Mouse (Mus musculus) embryonic facial prominence, embryonic 11.5 days (tissue): ENCODE measurements around the gene Shank2. TPM values are rescaled to one million over a fixed set of nuclear protein-coding genes. Genes with fewer than 3 reads are reported as not detected.

Experiments used
- ATAC-seq: fragments of 200-750 bp; cut with Nextera tagmentation; replicated peaks from 2 replicates; pipeline ENCODE4 v1.8.0; 2017; ENCODE audit warnings: low read depth; ENCODE audit not compliant: insufficient number of reproducible peaks, low FRiP score, low TSS enrichment
- DNase-seq: peaks from one replicate; pipeline ENCODE4 v3.0.0-alpha.2; 2015; ENCODE audit warnings: low spot score
- H3K27ac ChIP-seq: fragments of 300-500 bp; sonication (generic); replicated peaks from 2 replicates; pipeline ENCODE4 v1.5.1; 2014; ENCODE audit warnings: mild to moderate bottlenecking, low read depth, low read length, control low read depth
- H3K27me3 ChIP-seq: fragments of 300-500 bp; sonication (generic); 2 replicates; pipeline ENCODE4 v1.6.1; 2014; ENCODE audit warnings: mild to moderate bottlenecking, low read length, moderate library complexity, mixed read lengths; ENCODE audit not compliant: control insufficient read depth, insufficient read depth
- H3K36me3 ChIP-seq: fragments of 300-500 bp; sonication (generic); replicated peaks from 2 replicates; pipeline ENCODE4 v1.6.1; 2014; ENCODE audit warnings: low read depth, mild to moderate bottlenecking, low read length, moderate library complexity, mixed read lengths; ENCODE audit not compliant: control insufficient read depth, insufficient read depth
- H3K4me1 ChIP-seq: fragments of 300-500 bp; sonication (generic); 2 replicates; pipeline ENCODE4 v1.6.1; 2014; ENCODE audit warnings: low read length, mixed read lengths; ENCODE audit not compliant: control insufficient read depth, insufficient read depth
- H3K4me2 ChIP-seq: fragments of 300-500 bp; sonication (generic); 2 replicates; pipeline ENCODE4 v1.6.1; 2014; ENCODE audit warnings: low read depth, mild to moderate bottlenecking, control low read depth, low read length, moderate library complexity
- H3K4me3 ChIP-seq: fragments of 300-500 bp; sonication (generic); 2 replicates; pipeline ENCODE4 v1.5.1; 2014; ENCODE audit warnings: low read depth, low read length, control low read depth
- H3K9ac ChIP-seq: fragments of 300-500 bp; sonication (generic); replicated peaks from 2 replicates; pipeline ENCODE4 v1.6.1; 2014; ENCODE audit warnings: mild to moderate bottlenecking, control low read depth, low read length
- H3K9me3 ChIP-seq: fragments of 300-500 bp; sonication (generic); replicated peaks from 2 replicates; pipeline ENCODE4 v1.6.1; 2016; ENCODE audit warnings: mild to moderate bottlenecking, low read length, inconsistent platforms, mixed read lengths; ENCODE audit not compliant: control insufficient read depth
- WGBS: fragments of 180-500 bp; shearing (Covaris S2); extraction: QIAGEN DNeasy Blood & Tissue Kit; methylation state at CpG from one replicate; pipeline ENCODE4 v1.1.7; 2014; 5-methylcytosine and 5-hydroxymethylcytosine counted together
- polyA plus RNA-seq: library from polyadenylated mRNA; unstranded; fragments of >200 nt; fragmentation: Nextera tagmentation; extraction: Ambion mirVana; gene quantifications from 2 replicates; pipeline ENCODE4 v1.2.1, GENCODE M21; 2014

The Shank2 gene
- polyA plus RNA-seq, 1 experiment from 2014 or later, result 1.3 TPM

GRCm38 (mm10) chr7:144159556-144159955 is 157.8 kb downstream of the Shank2 start:
- 80% methylated on average over 8 of the region's 8 CpGs for WGBS
- Histone ChIP-seq H3K9me3 (no peaks in the 10 kb centered on the region), H3K4me1 (no peaks in the 10 kb centered on the region), H3K9ac (no peak overlapping the region), H3K27me3 (no peaks in the 10 kb centered on the region), H3K36me3 (no peaks in the 10 kb centered on the region), H3K4me2 (no peak overlapping the region), H3K4me3 (no peak overlapping the region), H3K27ac (no peak overlapping the region)
- ATAC-seq, result no peak
- no peak for DNase-seq

GRCm38 (mm10) chr7:144160066-144160465 is 158.3 kb downstream of the Shank2 start:
- Histone ChIP-seq H3K27me3 (no peaks in the 10 kb centered on the region), H3K4me3 (no peak overlapping the region), H3K9ac (no peak overlapping the region), H3K27ac (no peak overlapping the region), H3K36me3 (no peaks in the 10 kb centered on the region), H3K4me2 (no peak overlapping the region), H3K9me3 (no peaks in the 10 kb centered on the region), H3K4me1 (no peaks in the 10 kb centered on the region)
- 67% methylated on average over 2 of the region's 2 CpGs for WGBS
- DNase-seq, result peak; percentile 65
- no peak for ATAC-seq

DNA sequence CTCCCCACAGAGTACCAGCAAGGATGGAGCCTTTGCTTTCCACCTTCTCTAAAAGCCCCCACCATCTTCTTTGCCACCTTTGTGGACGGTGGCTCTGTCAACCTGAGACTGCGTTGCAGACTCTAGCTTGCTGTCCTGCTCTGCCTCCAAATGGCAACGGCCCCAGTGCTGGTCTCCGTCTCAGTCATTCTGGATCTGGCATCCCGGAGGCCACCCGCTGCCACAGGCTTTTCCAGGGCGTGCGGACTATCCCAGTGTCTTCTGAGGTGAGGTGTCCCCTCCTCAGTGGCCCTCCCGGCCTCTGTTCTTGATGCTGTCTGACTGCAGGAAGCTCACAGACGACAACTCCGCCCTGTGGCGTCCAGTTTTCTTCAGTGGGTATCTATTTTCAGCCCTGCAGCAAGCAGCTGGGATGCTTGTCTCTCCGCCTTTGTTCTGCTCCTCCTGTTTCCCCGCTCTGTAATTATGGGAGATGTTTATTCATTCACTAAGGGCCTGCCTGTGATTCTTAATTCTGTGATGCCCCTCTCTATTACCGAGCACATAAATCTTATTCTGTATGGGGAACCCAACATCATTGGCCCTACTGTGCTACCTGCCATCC is 159.0 kb downstream of the Shank2 start:
- H3K4me3 ChIP-seq, result no peak overlapping the region
- H3K4me2 ChIP-seq, result no peak overlapping the region
- DNase-seq, result no peak
- no peak overlapping the region for H3K9ac ChIP-seq
- H3K4me1 ChIP-seq, result no peaks in the 10 kb centered on the region
- no peaks in the 10 kb centered on the region for H3K27me3 ChIP-seq
- 84% methylated on average over 15 of the region's 15 CpGs for WGBS
- ATAC-seq, result no peak
- H3K36me3 ChIP-seq, result no peaks in the 10 kb centered on the region
- no peak overlapping the region for H3K27ac ChIP-seq
- H3K9me3 ChIP-seq, result no peaks in the 10 kb centered on the region

GRCm38 (mm10) chr7:144170272-144170671 is 168.5 kb downstream of the Shank2 start:
- no peak overlapping the region for H3K4me2 ChIP-seq
- H3K9ac ChIP-seq, result no peak overlapping the region
- H3K4me1 ChIP-seq, result no peaks in the 10 kb centered on the region
- 88% methylated on average over 5 of the region's 5 CpGs for WGBS
- H3K27me3 ChIP-seq, result peaks cover 14% of the 10 kb centered on the region
- H3K27ac ChIP-seq, result no peak overlapping the region
- no peak overlapping the region for H3K4me3 ChIP-seq
- H3K36me3 ChIP-seq, result no peaks in the 10 kb centered on the region
- DNase-seq (no peak), ATAC-seq (no peak)
- no peaks in the 10 kb centered on the region for H3K9me3 ChIP-seq

DNA sequence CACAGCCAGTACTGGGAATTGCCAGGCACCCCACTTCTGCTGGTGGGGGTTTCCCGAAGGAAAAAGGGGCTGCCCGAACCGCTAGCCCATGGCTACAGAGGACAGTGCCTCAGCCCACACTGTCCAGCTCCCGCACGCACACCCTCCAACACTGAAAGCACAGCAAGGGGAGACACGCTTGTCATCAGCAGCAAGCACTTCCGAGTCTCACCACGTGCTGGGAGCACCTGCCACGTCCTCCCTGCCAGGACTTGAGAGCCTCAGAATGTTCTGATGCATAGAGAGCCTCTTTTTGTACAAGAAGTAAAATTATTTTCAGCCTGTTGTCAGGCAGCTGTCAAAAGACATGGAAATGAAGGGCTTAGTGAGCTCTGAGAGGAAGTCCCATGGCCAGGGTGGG is 169.0 kb downstream of the Shank2 start:
- no peak overlapping the region for H3K4me3 ChIP-seq
- no peaks in the 10 kb centered on the region for H3K4me1 ChIP-seq
- WGBS, result 86% methylated on average over 9 of the region's 9 CpGs
- no peak for DNase-seq
- no peaks in the 10 kb centered on the region for H3K9me3 ChIP-seq
- H3K9ac ChIP-seq, result no peak overlapping the region
- no peak overlapping the region for H3K4me2 ChIP-seq
- ATAC-seq, result no peak
- H3K27ac ChIP-seq, result no peak overlapping the region
- H3K27me3 ChIP-seq, result peaks cover 17% of the 10 kb centered on the region
- no peaks in the 10 kb centered on the region for H3K36me3 ChIP-seq

- DNase-seq (no peak), ATAC-seq (no peak)
- Histone ChIP-seq H3K4me1 (no peaks in the 10 kb centered on the region), H3K27ac (no peak overlapping the region), H3K4me3 (no peak overlapping the region), H3K36me3 (no peaks in the 10 kb centered on the region), H3K9me3 (no peaks in the 10 kb centered on the region), H3K4me2 (no peak overlapping the region), H3K9ac (no peak overlapping the region), H3K27me3 (peaks cover 24% of the 10 kb centered on the region)
- WGBS, result 90% methylated on average over 6 of the region's 6 CpGs
Measured at GRCm38 (mm10) chr7:144173869-144174268, 172.1 kb downstream of the Shank2 start.

DNA sequence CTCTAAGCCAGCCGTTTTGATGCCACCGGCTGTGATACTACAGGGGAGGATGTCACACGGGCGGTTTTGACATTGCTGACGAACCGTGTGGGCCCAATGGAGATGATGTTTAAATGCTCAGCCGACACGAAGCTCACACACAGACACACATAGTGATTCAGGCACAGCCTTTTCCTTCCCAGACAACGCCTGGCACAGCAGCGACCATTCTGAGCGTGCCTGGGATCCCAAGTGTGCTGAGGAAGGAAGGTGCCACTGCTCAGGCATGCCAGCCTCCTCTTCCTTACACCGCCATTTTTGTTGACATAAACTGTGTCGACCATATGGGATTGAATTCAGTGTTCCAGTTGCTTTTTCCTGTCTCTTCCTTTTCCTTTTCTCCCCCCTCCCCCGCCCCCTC is 172.6 kb downstream of the Shank2 start:
- Histone ChIP-seq H3K4me3 (no peak overlapping the region), H3K27me3 (peaks cover 24% of the 10 kb centered on the region), H3K9me3 (no peaks in the 10 kb centered on the region), H3K9ac (no peak overlapping the region), H3K4me2 (no peak overlapping the region), H3K36me3 (no peaks in the 10 kb centered on the region), H3K27ac (no peak overlapping the region), H3K4me1 (no peaks in the 10 kb centered on the region)
- no peak for ATAC-seq
- 84% methylated on average over 14 of the region's 14 CpGs for WGBS
- DNase-seq, result no peak

DNA sequence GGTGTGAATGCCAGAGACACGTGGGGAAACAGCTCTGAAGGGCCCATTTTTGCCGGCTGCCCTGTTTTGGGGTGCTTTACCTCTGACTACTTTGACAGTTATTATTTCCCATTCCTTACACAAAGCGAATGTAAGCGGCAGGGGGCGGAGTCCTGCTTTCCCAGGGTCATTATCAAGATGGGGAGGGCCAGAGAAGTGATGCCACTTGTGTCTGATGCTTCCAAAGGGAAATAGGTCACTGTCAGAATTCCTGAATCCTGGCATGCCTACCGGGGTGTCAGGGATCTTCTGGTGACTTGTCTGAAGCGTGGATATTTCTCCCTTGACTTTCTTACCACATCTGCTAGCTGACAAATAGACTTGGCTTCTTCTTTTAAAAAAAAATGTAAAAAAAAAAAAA is 173.3 kb downstream of the Shank2 start:
- Histone ChIP-seq H3K27ac (no peak overlapping the region), H3K4me3 (no peak overlapping the region), H3K4me2 (no peak overlapping the region), H3K27me3 (peaks cover 24% of the 10 kb centered on the region), H3K36me3 (no peaks in the 10 kb centered on the region), H3K4me1 (no peaks in the 10 kb centered on the region), H3K9me3 (no peaks in the 10 kb centered on the region), H3K9ac (no peak overlapping the region)
- ATAC-seq (no peak), DNase-seq (no peak)
- WGBS, result 32% methylated on average over 7 of the region's 7 CpGs
